Mouse (Mus musculus): ENCODE data around the gene Fndc9. TPM values are rescaled to one million over a fixed set of nuclear protein-coding genes. Genes with fewer than 3 reads are reported as not detected.

Gene Fndc9
- total RNA-seq, 2 experiments from 2014 or later = not detected

- Histone ChIP-seq H3K27ac (no peak overlapping the region), H3K4me3 (no peak overlapping the region)
- DNase-seq = no peak
- TF ChIP-seq CTCF (IDR thresholded peaks at IDR 0.05) = no peak
- intact Hi-C loops (cut with DNase I) = no loop called here
These were observed 9.6 kb downstream of the Fndc9 start for GRCm38 (mm10) chr11:46244731-46245604.

DNA sequence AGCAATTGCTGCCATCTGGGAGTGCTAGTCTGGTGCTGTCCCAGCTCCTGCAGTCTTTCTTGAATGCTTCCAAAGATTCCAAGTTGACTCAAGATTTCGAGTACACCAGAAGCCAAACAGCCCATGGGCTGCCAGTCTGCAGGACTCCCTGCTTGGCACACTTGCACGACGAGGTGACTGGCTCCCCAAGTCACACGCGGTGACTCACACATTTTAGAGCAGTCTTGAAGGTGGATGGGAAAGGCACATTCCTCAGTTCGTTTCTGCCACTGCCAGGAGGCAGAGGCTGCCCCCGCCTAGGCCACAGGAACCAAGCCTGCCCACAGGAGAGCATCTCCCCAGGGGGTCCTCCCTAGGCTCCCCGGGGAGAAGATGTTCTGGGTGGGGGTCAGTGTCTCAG, 10.6 kb downstream of the Fndc9 start:
- no peak for DNase-seq
- H3K27ac ChIP-seq = no peak overlapping the region
- no peak for TF ChIP-seq CTCF (IDR thresholded peaks at IDR 0.05)
- intact Hi-C loops (cut with DNase I) = no loop called here
- H3K4me3 ChIP-seq = no peak overlapping the region

DNA sequence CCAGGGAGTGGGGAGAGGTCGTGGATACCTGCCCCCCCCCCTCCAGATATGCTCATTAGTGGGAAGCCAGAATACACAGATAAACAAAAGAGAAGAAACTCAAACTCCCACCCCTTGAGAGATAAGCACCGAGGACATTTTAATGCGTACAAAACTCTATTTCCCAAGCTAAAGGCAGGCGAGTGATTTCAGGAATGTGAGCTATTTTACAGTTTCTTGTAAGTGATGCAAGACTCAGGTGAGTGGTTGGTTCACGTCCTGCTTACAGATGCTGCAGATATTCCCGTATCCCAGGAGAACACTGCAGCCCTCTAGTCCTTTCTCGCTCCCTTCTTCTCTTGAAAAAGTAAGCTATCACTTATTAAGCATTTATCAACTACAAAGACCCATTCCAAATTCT, 11.1 kb downstream of the Fndc9 start:
- no peak overlapping the region for H3K27ac ChIP-seq
- DNase-seq = no peak
- intact Hi-C loops (cut with DNase I) = no loop called here
- TF ChIP-seq CTCF (IDR thresholded peaks at IDR 0.05) = no peak
- no peak overlapping the region for H3K4me3 ChIP-seq

DNA sequence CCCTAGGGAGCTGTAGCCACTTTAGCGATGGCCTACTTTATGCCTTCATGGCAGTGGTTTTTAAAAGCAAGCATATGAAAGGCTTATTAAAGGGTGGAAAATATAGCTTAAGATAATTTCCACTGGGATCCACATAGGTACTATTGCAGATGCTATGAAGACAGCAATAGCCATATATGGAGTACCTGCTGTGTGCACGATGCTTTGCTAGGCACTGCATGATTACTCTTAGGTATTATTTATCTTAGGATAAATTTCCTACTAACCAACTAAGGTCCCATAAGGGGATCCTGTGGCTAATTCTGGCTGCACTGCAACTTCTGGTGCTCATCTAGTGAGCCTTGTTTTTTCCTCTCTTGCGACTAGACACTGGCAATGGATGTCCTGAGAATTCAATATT, 13.0 kb downstream of the Fndc9 start:
- Histone ChIP-seq H3K4me3 (no peak overlapping the region), H3K27ac (no peak overlapping the region)
- intact Hi-C loops (cut with DNase I) = no loop called here
- no peak for TF ChIP-seq CTCF (IDR thresholded peaks at IDR 0.05)
- DNase-seq = no peak

GRCm38 (mm10) chr11:46251994-46252393, 16.7 kb downstream of the Fndc9 start:
- intact Hi-C loops (cut with DNase I) = no loop called here
- no peak overlapping the region for H3K27ac ChIP-seq
- peak; percentile 95; the same call in 1 of the 2 replicates for TF ChIP-seq CTCF (IDR thresholded peaks at IDR 0.05)
- H3K4me3 ChIP-seq = no peak overlapping the region
- DNase-seq = peak; percentile 69

DNA sequence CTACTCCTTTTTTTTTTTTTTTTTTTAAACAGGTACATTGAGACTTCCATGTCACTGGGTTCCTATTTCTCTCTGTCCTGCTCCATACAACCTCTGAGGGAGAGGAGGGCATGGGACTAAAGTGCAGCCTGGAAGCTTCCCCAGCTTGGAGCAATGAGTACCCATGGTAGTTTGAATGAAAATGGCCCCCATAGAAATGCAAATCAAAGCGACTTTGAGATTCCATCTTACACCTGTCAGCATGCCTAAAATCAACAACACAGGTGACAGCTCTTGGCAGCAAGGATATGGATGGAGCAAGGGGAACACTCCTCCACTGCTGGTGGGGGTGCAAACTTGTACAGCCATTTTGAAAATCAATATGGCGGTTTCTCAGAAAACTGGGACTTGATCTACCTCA, 20.0 kb downstream of the Fndc9 start:
- intact Hi-C loops (cut with DNase I) = no loop called here
- no peak for TF ChIP-seq CTCF (IDR thresholded peaks at IDR 0.05)
- H3K4me3 ChIP-seq = no peak overlapping the region

GRCm38 (mm10) chr11:46258207-46258606, 22.9 kb downstream of the Fndc9 start:
- TF ChIP-seq CTCF (IDR thresholded peaks at IDR 0.05) = peak; percentile 32; the same call in 1 of the 2 replicates
- DNase-seq = no peak
- intact Hi-C loops (cut with DNase I) = no loop called here
- H3K4me3 ChIP-seq = no peak overlapping the region
- no peak overlapping the region for H3K27ac ChIP-seq

More for the DNA sequence above, 20.0 kb downstream of the Fndc9 start:
- no peak overlapping the region for H3K27ac ChIP-seq
- no peak for DNase-seq

- TF ChIP-seq CTCF (IDR thresholded peaks at IDR 0.05) = no peak
- no peak for DNase-seq
- Histone ChIP-seq H3K4me3 (no peak overlapping the region), H3K27ac (no peak overlapping the region)
- intact Hi-C loops (cut with DNase I) = no loop called here
These were observed 23.4 kb downstream of the Fndc9 start for GRCm38 (mm10) chr11:46258749-46259148.

DNA sequence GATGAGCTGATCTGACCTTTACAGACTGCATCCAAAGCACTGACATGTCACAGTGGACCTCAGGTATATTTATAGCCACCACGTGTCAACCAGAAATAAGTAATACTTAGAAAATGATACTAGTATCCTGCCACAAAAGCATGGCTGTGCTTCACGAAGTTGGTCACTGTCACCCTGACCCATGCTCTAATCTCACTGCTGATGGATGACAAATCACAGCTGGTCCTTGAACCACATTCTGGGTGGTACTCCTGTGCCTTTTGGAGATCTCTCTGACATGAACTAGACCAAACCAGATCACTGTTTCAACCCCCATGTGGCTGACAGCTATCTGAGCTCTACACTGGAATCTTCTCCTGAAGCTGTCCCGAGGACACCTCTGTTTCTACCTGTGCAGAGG, 27.5 kb downstream of the Fndc9 start:
- Histone ChIP-seq H3K4me3 (no peak overlapping the region), H3K27ac (peak overlapping the region; percentile 52)
- TF ChIP-seq CTCF (IDR thresholded peaks at IDR 0.05) = no peak
- intact Hi-C loops (cut with DNase I) = no loop called here
- no peak for DNase-seq

DNA sequence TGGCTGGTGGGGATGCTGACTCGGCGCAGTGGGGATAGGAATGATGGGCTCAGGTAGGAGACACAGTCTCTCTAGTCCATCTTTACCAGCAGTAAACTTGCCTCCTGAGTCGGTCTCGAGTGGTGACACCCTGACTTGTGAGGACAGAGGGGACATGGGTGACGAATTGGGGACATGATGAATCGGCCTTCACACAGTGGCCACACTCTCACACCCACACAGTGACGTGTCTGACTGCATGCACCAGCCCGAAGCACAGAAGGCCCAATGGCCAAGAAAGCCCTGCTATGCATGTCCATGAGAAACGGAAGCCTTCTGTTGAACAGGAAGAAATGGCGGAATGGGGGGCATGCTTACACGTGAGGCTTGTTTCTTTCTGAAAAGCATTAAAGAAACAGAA, 28.0 kb downstream of the Fndc9 start:
- H3K27ac ChIP-seq = peak overlapping the region; percentile 52
- H3K4me3 ChIP-seq = no peak overlapping the region
- no peak for DNase-seq
- TF ChIP-seq CTCF (IDR thresholded peaks at IDR 0.05) = no peak
- intact Hi-C loops (cut with DNase I) = no loop called here

GRCm38 (mm10) chr11:46264584-46264983, 29.3 kb downstream of the Fndc9 start:
- no peak for TF ChIP-seq CTCF (IDR thresholded peaks at IDR 0.05)
- Histone ChIP-seq H3K4me3 (no peak overlapping the region), H3K27ac (no peak overlapping the region)
- no peak for DNase-seq
- intact Hi-C loops (cut with DNase I) = no loop called here

DNA sequence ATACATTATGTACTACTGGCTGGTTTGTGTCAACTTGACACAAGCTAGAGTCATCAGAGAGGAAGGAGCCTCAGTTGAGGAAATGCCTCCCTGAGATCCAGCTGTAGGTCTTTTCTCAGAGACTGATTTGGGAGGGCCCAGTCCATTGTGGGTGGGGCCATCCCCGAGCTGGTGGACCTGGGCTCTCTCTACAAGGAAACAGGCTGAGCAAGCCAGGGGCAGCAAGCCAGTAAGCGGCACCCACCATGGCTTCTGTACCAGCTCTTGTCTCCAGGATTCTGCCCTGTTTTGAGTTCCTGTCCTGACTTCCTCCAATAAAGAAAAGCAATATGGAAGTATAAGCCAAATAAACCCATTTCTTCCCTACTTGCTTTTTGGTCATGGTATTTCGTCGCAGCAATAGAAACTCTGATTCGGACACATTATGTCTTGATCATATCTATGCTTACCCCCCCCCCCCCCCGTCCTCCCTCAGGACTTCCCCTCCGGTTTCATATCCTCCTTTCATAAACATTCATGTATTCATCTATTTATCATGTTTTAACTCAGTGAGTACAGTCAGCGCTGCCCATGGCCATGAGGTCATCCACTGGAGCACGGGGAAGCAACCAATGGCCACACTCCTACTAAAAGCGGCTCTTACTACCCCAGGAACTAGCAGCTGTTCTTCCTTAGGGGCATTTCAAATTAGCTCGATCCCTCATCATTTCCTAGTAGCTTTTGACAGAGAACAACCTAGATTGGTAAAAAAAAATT, 29.9 kb downstream of the Fndc9 start:
- TF ChIP-seq CTCF (IDR thresholded peaks at IDR 0.05) = no peak
- intact Hi-C loops (cut with DNase I) = no loop called here
- DNase-seq = no peak
- H3K27ac ChIP-seq = no peak overlapping the region
- no peak overlapping the region for H3K4me3 ChIP-seq

GRCm38 (mm10) chr11:46268991-46269390, 33.7 kb downstream of the Fndc9 start:
- Histone ChIP-seq H3K27ac (no peak overlapping the region), H3K4me3 (no peak overlapping the region)
- DNase-seq = no peak
- intact Hi-C loops (cut with DNase I) = loop anchor here (2.0 kb wide), 1 partner anchor 162 kb away; no protein-coding TSS in a partner anchor
- peak; percentile 76 for TF ChIP-seq CTCF (IDR thresholded peaks at IDR 0.05)
